Mouse (Mus musculus): ENCODE data around the gene Spon1. TPM values are rescaled to one million over a fixed set of nuclear protein-coding genes. Genes with fewer than 3 reads are reported as not detected.

Spon1 gene
- 7.1 and 12.8 TPM in 2 replicates for polyA plus RNA-seq (2015; fragmentation: Nextera tagmentation; extraction: Ambion mirVana)

- under 1% methylated on average over 56 of the region's 56 CpGs for WGBS
- Histone ChIP-seq H3K9me3 (replicated peaks) (0 out of 2 replicates have a peak, but pooled peaks cover 8% of the 10 kb centered on the region), H3K36me3 (ENCODE audit: poor library complexity, severe bottlenecking) (no peaks in the 10 kb centered on the region), H3K4me2 (peak within 1 kb of the TSS; percentile 99), H3K9ac (peak within 1 kb of the TSS; percentile 71), H3K4me3 (peak within 1 kb of the TSS; percentile 53), H3K4me1 (peaks cover 36% of the 10 kb centered on the region), H3K27ac (no peak within 1 kb of the TSS), H3K27me3 (peaks cover 55% of the 10 kb centered on the region)
- peak; percentile 94 for ATAC-seq
These were observed at the start of gene Spon1 for GRCm38 (mm10) chr7:113765667-113766497. Gene Spon1, plus strand, starts transcription at chr7:113765998.

- no peaks in the 10 kb centered on the region for H3K9me3 ChIP-seq (replicated peaks)
- WGBS: 86% methylated on average over 2 of the region's 2 CpGs
- ATAC-seq: no peak
These were observed 43.8 kb upstream of the Spon1 start for GRCm38 (mm10) chr7:113721994-113722393.

GRCm38 (mm10) chr7:113723905-113724304 lies 41.9 kb upstream of the Spon1 start:
- H3K4me1 ChIP-seq: no peaks in the 10 kb centered on the region

More at GRCm38 (mm10) chr7:113721994-113722393, 43.8 kb upstream of the Spon1 start:
- Histone ChIP-seq H3K36me3 (ENCODE audit: poor library complexity, severe bottlenecking) (no peaks in the 10 kb centered on the region), H3K27me3 (no peaks in the 10 kb centered on the region), H3K4me1 (no peaks in the 10 kb centered on the region), H3K4me2 (no peak overlapping the region), H3K4me3 (no peak overlapping the region), H3K27ac (no peak overlapping the region), H3K9ac (no peak overlapping the region)

GRCm38 (mm10) chr7:113727999-113728713 lies 37.6 kb upstream of the Spon1 start:
- no peaks in the 10 kb centered on the region for H3K27me3 ChIP-seq
- no peak overlapping the region for H3K4me3 ChIP-seq
- H3K36me3 ChIP-seq (ENCODE audit: poor library complexity, severe bottlenecking): no peaks in the 10 kb centered on the region
- no peaks in the 10 kb centered on the region for H3K4me1 ChIP-seq
- no peak overlapping the region for H3K27ac ChIP-seq
- no peak for ATAC-seq
- WGBS: 82% methylated on average over 8 of the region's 8 CpGs
- H3K9me3 ChIP-seq (replicated peaks): no peaks in the 10 kb centered on the region
- no peak overlapping the region for H3K9ac ChIP-seq
- H3K4me2 ChIP-seq: no peak overlapping the region

More at GRCm38 (mm10) chr7:113723905-113724304, 41.9 kb upstream of the Spon1 start:
- no peak overlapping the region for H3K4me2 ChIP-seq
- no peak overlapping the region for H3K9ac ChIP-seq
- ATAC-seq: no peak
- H3K9me3 ChIP-seq (replicated peaks): no peaks in the 10 kb centered on the region
- no peaks in the 10 kb centered on the region for H3K27me3 ChIP-seq
- H3K36me3 ChIP-seq (ENCODE audit: poor library complexity, severe bottlenecking): no peaks in the 10 kb centered on the region
- H3K4me3 ChIP-seq: no peak overlapping the region
- H3K27ac ChIP-seq: no peak overlapping the region
- 83% methylated on average over 3 of the region's 3 CpGs for WGBS

- Histone ChIP-seq H3K4me1 (no peaks in the 10 kb centered on the region), H3K27ac (no peak overlapping the region), H3K36me3 (ENCODE audit: poor library complexity, severe bottlenecking) (no peaks in the 10 kb centered on the region), H3K4me3 (no peak overlapping the region), H3K9me3 (replicated peaks) (no peaks in the 10 kb centered on the region), H3K4me2 (no peak overlapping the region), H3K27me3 (no peaks in the 10 kb centered on the region), H3K9ac (no peak overlapping the region)
- 77% methylated on average over 2 of the region's 2 CpGs for WGBS
- no peak for ATAC-seq
These were observed 36.9 kb upstream of the Spon1 start for GRCm38 (mm10) chr7:113728926-113729325.

- no peaks in the 10 kb centered on the region for H3K9me3 ChIP-seq (replicated peaks)
- no peak overlapping the region for H3K9ac ChIP-seq
- WGBS: 89% methylated on average over 8 of the region's 8 CpGs
- no peaks in the 10 kb centered on the region for H3K27me3 ChIP-seq
- no peaks in the 10 kb centered on the region for H3K36me3 ChIP-seq (ENCODE audit: poor library complexity, severe bottlenecking)
- no peak overlapping the region for H3K27ac ChIP-seq
- ATAC-seq: no peak
- H3K4me1 ChIP-seq: no peaks in the 10 kb centered on the region
- H3K4me3 ChIP-seq: no peak overlapping the region
- no peak overlapping the region for H3K4me2 ChIP-seq
These were observed 35.2 kb upstream of the Spon1 start for GRCm38 (mm10) chr7:113730406-113731247.

GRCm38 (mm10) chr7:113737790-113738362 lies 27.9 kb upstream of the Spon1 start:
- no peaks in the 10 kb centered on the region for H3K9me3 ChIP-seq (replicated peaks)
- no peaks in the 10 kb centered on the region for H3K4me1 ChIP-seq
- H3K4me2 ChIP-seq: no peak overlapping the region
- H3K9ac ChIP-seq: no peak overlapping the region
- WGBS: 94% methylated on average over 9 of the region's 9 CpGs
- no peaks in the 10 kb centered on the region for H3K36me3 ChIP-seq (ENCODE audit: poor library complexity, severe bottlenecking)
- H3K27ac ChIP-seq: no peak overlapping the region
- H3K27me3 ChIP-seq: no peaks in the 10 kb centered on the region
- no peak for ATAC-seq
- no peak overlapping the region for H3K4me3 ChIP-seq

GRCm38 (mm10) chr7:113739181-113739580 lies 26.6 kb upstream of the Spon1 start:
- no peak overlapping the region for H3K4me3 ChIP-seq
- no peak overlapping the region for H3K27ac ChIP-seq
- no peaks in the 10 kb centered on the region for H3K4me1 ChIP-seq
- no peak overlapping the region for H3K9ac ChIP-seq
- H3K36me3 ChIP-seq (ENCODE audit: poor library complexity, severe bottlenecking): no peaks in the 10 kb centered on the region
- 87% methylated on average over 7 of the region's 7 CpGs for WGBS
- H3K27me3 ChIP-seq: no peaks in the 10 kb centered on the region
- H3K4me2 ChIP-seq: no peak overlapping the region
- ATAC-seq: no peak
- no peaks in the 10 kb centered on the region for H3K9me3 ChIP-seq (replicated peaks)

- ATAC-seq: no peak
- WGBS: 91% methylated on average over 4 of the region's 4 CpGs
- H3K4me3 ChIP-seq: no peak overlapping the region
These were observed 23.2 kb upstream of the Spon1 start for GRCm38 (mm10) chr7:113742644-113743043.

GRCm38 (mm10) chr7:113743982-113744381 lies 21.8 kb upstream of the Spon1 start:
- 26% methylated on average over 5 of the region's 5 CpGs for WGBS
- Histone ChIP-seq H3K27me3 (no peaks in the 10 kb centered on the region), H3K4me1 (no peaks in the 10 kb centered on the region), H3K27ac (no peak overlapping the region), H3K4me3 (no peak overlapping the region), H3K9ac (no peak overlapping the region), H3K9me3 (replicated peaks) (no peaks in the 10 kb centered on the region), H3K4me2 (no peak overlapping the region), H3K36me3 (ENCODE audit: poor library complexity, severe bottlenecking) (no peaks in the 10 kb centered on the region)
- no peak for ATAC-seq

More at GRCm38 (mm10) chr7:113742644-113743043, 23.2 kb upstream of the Spon1 start:
- H3K9ac ChIP-seq: no peak overlapping the region
- H3K4me2 ChIP-seq: no peak overlapping the region
- H3K27me3 ChIP-seq: no peaks in the 10 kb centered on the region
- H3K9me3 ChIP-seq (replicated peaks): no peaks in the 10 kb centered on the region
- H3K36me3 ChIP-seq (ENCODE audit: poor library complexity, severe bottlenecking): no peaks in the 10 kb centered on the region
- H3K27ac ChIP-seq: no peak overlapping the region
- H3K4me1 ChIP-seq: no peaks in the 10 kb centered on the region

- Histone ChIP-seq H3K4me3 (no peak overlapping the region), H3K4me2 (no peak overlapping the region), H3K9me3 (replicated peaks) (no peaks in the 10 kb centered on the region), H3K27me3 (peaks cover 21% of the 10 kb centered on the region), H3K27ac (no peak overlapping the region), H3K36me3 (ENCODE audit: poor library complexity, severe bottlenecking) (no peaks in the 10 kb centered on the region), H3K4me1 (no peaks in the 10 kb centered on the region), H3K9ac (no peak overlapping the region)
- no peak for ATAC-seq
- WGBS: 85% methylated on average over 2 of the region's 2 CpGs
These were observed 9.2 kb upstream of the Spon1 start for GRCm38 (mm10) chr7:113756616-113757015.
